ENCODE assay signal across 23 mouse cellular contexts in genomic region chr2:34895503-34896113, GRCm38 (mm10). TPM values are rescaled to one million over a fixed set of nuclear protein-coding genes. Genes with fewer than 3 reads are reported as not detected.
DNase-seq lines count a peak whose midpoint lies in the region; ATAC-seq and TF ChIP-seq lines count a peak whose summit lies in the region.
"Had no signal": no experiment of that assay in that cellular context is flagged by ENCODE, and none has a peak within 500 bp of the region (broad histone marks: within the 10 kb centered on the region; RNA-seq: fewer than 3 reads in every experiment).

No protein-coding gene starts in this region.

- WGBS in midbrain, embryonic 12.5 days = 84% methylated on average over 19 of the region's 19 CpGs
- WGBS in midbrain, embryonic 11.5 days = 79% methylated on average over 19 of the region's 19 CpGs
- 80% methylated on average over 19 of the region's 19 CpGs for WGBS in forebrain, embryonic 11.5 days

- no peak for TF ChIP-seq POLR2A in ES-Bruce4 (IDR thresholded peaks at IDR 0.05; ENCODE audit: insufficient read depth, low read length)

- H3K36me3 ChIP-seq in midbrain, embryonic 12.5 days = no peaks in the 10 kb centered on the region
- no peaks in the 10 kb centered on the region for H3K36me3 ChIP-seq in midbrain, embryonic 11.5 days (ENCODE audit: control insufficient read depth, insufficient read depth, low read length)
- H3K36me3 ChIP-seq in ES-Bruce4 (ENCODE audit: control insufficient read depth, insufficient read depth, low read length, poor library complexity, severe bottlenecking) = no peaks in the 10 kb centered on the region; the same call in 1 of the 2 replicates
- H3K36me3 ChIP-seq in forebrain, embryonic 11.5 days (ENCODE audit: control insufficient read depth, insufficient read depth, low read length) = no peaks in the 10 kb centered on the region
- H3K36me3 ChIP-seq: embryonic facial prominence, embryonic 12.5 days; forebrain, embryonic 12.5 days; G1E had no signal

- peak; percentile 13 to 24 for DNase-seq in cerebellum, postnatal 14 days
- DNase-seq in midbrain, embryonic 11.5 days (ENCODE audit: low spot score, missing footprints) = no peak
- peak; percentile 52 for DNase-seq in ZHBTc4 (ENCODE audit: low read depth, low spot score)
- DNase-seq in urinary bladder, postnatal 4 days (ENCODE audit: low spot score in 2 of 2) = no peak
- DNase-seq in forebrain, embryonic 11.5 days (ENCODE audit: low spot score) = no peak
- DNase-seq: adrenal gland, adult 2 months; adrenal gland, postnatal 10 days; adrenal gland, postnatal 25 days; cerebellum, adult 11-12 months; cerebellum, adult 2 months; cerebellum, adult 9-10 months; cerebellum, postnatal 36 days; embryo, embryonic 11 days had no signal

- no peaks in the 10 kb centered on the region for H3K27me3 ChIP-seq in midbrain, embryonic 12.5 days
- H3K27me3 ChIP-seq in midbrain, embryonic 11.5 days (ENCODE audit: control insufficient read depth, insufficient read depth, low read length) = no peaks in the 10 kb centered on the region
- H3K27me3 ChIP-seq in ES-Bruce4 (ENCODE audit: control insufficient read depth, insufficient read depth, low read length, poor library complexity, severe bottlenecking) = no peaks in the 10 kb centered on the region
- H3K27me3 ChIP-seq in forebrain, embryonic 11.5 days (ENCODE audit: control insufficient read depth, insufficient read depth, low read length) = no peaks in the 10 kb centered on the region
- H3K27me3 ChIP-seq: embryonic facial prominence, embryonic 12.5 days; forebrain, embryonic 12.5 days; Patski had no signal

- no peaks in the 10 kb centered on the region for H3K4me1 ChIP-seq in midbrain, embryonic 12.5 days
- H3K4me1 ChIP-seq in midbrain, embryonic 11.5 days (ENCODE audit: control insufficient read depth, insufficient read depth, low read length) = no peaks in the 10 kb centered on the region
- no peaks in the 10 kb centered on the region for H3K4me1 ChIP-seq in ES-Bruce4 (ENCODE audit: control insufficient read depth, insufficient read depth, low read length)
- H3K4me1 ChIP-seq in forebrain, embryonic 11.5 days (replicated peaks; ENCODE audit: control insufficient read depth, insufficient read depth, low read length) = no peaks in the 10 kb centered on the region
- H3K4me1 ChIP-seq: embryonic facial prominence, embryonic 12.5 days; forebrain, embryonic 12.5 days had no signal

- H3K4me2 ChIP-seq in midbrain, embryonic 12.5 days (replicated peaks) = no peak overlapping the region
- H3K4me2 ChIP-seq in midbrain, embryonic 11.5 days = no peak overlapping the region
- no peak overlapping the region for H3K4me2 ChIP-seq in forebrain, embryonic 11.5 days (ENCODE audit: low read depth, low read length, severe bottlenecking)
- H3K4me2 ChIP-seq: embryonic facial prominence, embryonic 12.5 days; forebrain, embryonic 12.5 days had no signal

- TF ChIP-seq CTCF in ES-Bruce4 (IDR thresholded peaks at IDR 0.05; ENCODE audit: low read depth, low read length) = no peak

- no peak for TF ChIP-seq EP300 in ES-Bruce4 (IDR thresholded peaks at IDR 0.05; ENCODE audit: insufficient read depth, low read depth, low read length)

- no peak for ATAC-seq in cerebellum, adult (ENCODE audit: insufficient number of reproducible peaks, low FRiP score, low TSS enrichment)
- ATAC-seq in midbrain, embryonic 12.5 days (ENCODE audit: low FRiP score, low read depth) = no peak
- no peak for ATAC-seq in midbrain, embryonic 11.5 days (ENCODE audit: low FRiP score)
- no peak for ATAC-seq in forebrain, embryonic 11.5 days (replicated peaks; ENCODE audit: low FRiP score)
- ATAC-seq: forebrain, embryonic 14.5 days; forebrain, embryonic 16.5 days; Patski had no signal

- H3K4me3 ChIP-seq in midbrain, embryonic 12.5 days = no peak overlapping the region
- no peak overlapping the region for H3K4me3 ChIP-seq in midbrain, embryonic 11.5 days (ENCODE audit: low read depth, low read length)
- H3K4me3 ChIP-seq in ES-Bruce4 (ENCODE audit: low read depth, low read length) = peak overlapping the region; percentile 51
- H3K4me3 ChIP-seq in forebrain, embryonic 11.5 days (ENCODE audit: low read depth, low read length) = no peak overlapping the region
- H3K4me3 ChIP-seq: embryonic facial prominence, embryonic 12.5 days; forebrain, embryonic 12.5 days had no signal

- no peak overlapping the region for H3K27ac ChIP-seq in midbrain, embryonic 12.5 days (replicated peaks)
- H3K27ac ChIP-seq in midbrain, embryonic 11.5 days (ENCODE audit: low read depth, low read length) = no peak overlapping the region
- H3K27ac ChIP-seq in ES-Bruce4 (ENCODE audit: insufficient read depth, low read length) = no peak overlapping the region
- no peak overlapping the region for H3K27ac ChIP-seq in forebrain, embryonic 11.5 days (ENCODE audit: low read depth, low read length)
- H3K27ac ChIP-seq: embryonic facial prominence, embryonic 12.5 days; forebrain, embryonic 12.5 days had no signal

- H3K9ac ChIP-seq in midbrain, embryonic 12.5 days (replicated peaks) = 0 out of 2 replicates have a peak overlapping the region, but pooled peaks have one; percentile 37
- no peak overlapping the region for H3K9ac ChIP-seq in midbrain, embryonic 11.5 days (ENCODE audit: low read length)
- 0 out of 2 replicates have a peak overlapping the region, but pooled peaks have one; percentile 3 for H3K9ac ChIP-seq in ES-Bruce4 (ENCODE audit: low read depth, poor library complexity, severe bottlenecking)
- no peak overlapping the region for H3K9ac ChIP-seq in forebrain, embryonic 11.5 days (ENCODE audit: low read length)
- H3K9ac ChIP-seq: embryonic facial prominence, embryonic 12.5 days; forebrain, embryonic 12.5 days had no signal

- H3K9me3 ChIP-seq in midbrain, embryonic 12.5 days = no peaks in the 10 kb centered on the region
- no peaks in the 10 kb centered on the region for H3K9me3 ChIP-seq in midbrain, embryonic 11.5 days (ENCODE audit: control insufficient read depth, low read length)
- no peaks in the 10 kb centered on the region for H3K9me3 ChIP-seq in ES-Bruce4 (replicated peaks; ENCODE audit: control insufficient read depth, insufficient read depth, low read length, poor library complexity, severe bottlenecking)
- no peaks in the 10 kb centered on the region for H3K9me3 ChIP-seq in forebrain, embryonic 11.5 days (ENCODE audit: control insufficient read depth, low read length)
- H3K9me3 ChIP-seq: embryonic facial prominence, embryonic 12.5 days; forebrain, embryonic 12.5 days; G1E had no signal

RNA-seq across cellular contexts. Expression of gene Phf19, which starts 18.2 kb away (rescaled TPM):
- polyA plus RNA-seq in midbrain, embryonic 12.5 days (2016; fragmentation: Nextera tagmentation; extraction: Ambion mirVana) = 2.7 and 4.1 TPM in 2 replicates
- 3.9 and 4.0 TPM in 2 replicates for polyA plus RNA-seq in midbrain, embryonic 11.5 days (2014; fragmentation: Nextera tagmentation; extraction: Ambion mirVana)
- 10.3 and 11.8 TPM in 2 replicates for polyA plus RNA-seq in ES-Bruce4 (2011; ENCODE audit: insufficient read depth, insufficient read length, low read depth, missing spikeins)
- polyA plus RNA-seq in forebrain, embryonic 11.5 days (2014; fragmentation: Nextera tagmentation; extraction: Ambion mirVana) = 4.4 and 6.5 TPM in 2 replicates

RNA-seq across cellular contexts. Expression of gene Psmd5, which starts 20.8 kb away (rescaled TPM):
- 106 and 107 TPM in 2 replicates for polyA plus RNA-seq in midbrain, embryonic 12.5 days (2016; fragmentation: Nextera tagmentation; extraction: Ambion mirVana)
- polyA plus RNA-seq in midbrain, embryonic 11.5 days (2014; fragmentation: Nextera tagmentation; extraction: Ambion mirVana) = 122 and 129 TPM in 2 replicates
- polyA plus RNA-seq in ES-Bruce4 (2011; ENCODE audit: insufficient read depth, insufficient read length, low read depth, missing spikeins) = 63.9 and 77.6 TPM in 2 replicates
- 117 and 127 TPM in 2 replicates for polyA plus RNA-seq in forebrain, embryonic 11.5 days (2014; fragmentation: Nextera tagmentation; extraction: Ambion mirVana)

RNA-seq across cellular contexts. Expression of gene Cutal, which starts 21.4 kb away (rescaled TPM):
- 0.28 TPM in 1 of 2 replicates, not detected in the other for polyA plus RNA-seq in midbrain, embryonic 12.5 days (2016; fragmentation: Nextera tagmentation; extraction: Ambion mirVana)
- 0.05 and 0.11 TPM in 2 replicates for polyA plus RNA-seq in midbrain, embryonic 11.5 days (2014; fragmentation: Nextera tagmentation; extraction: Ambion mirVana)
- 1.9 and 7.4 TPM in 2 replicates for polyA plus RNA-seq in ES-Bruce4 (2011; ENCODE audit: insufficient read depth, insufficient read length, low read depth, missing spikeins)
- polyA plus RNA-seq in forebrain, embryonic 11.5 days (2014; fragmentation: Nextera tagmentation; extraction: Ambion mirVana) = not detected in 2 replicates
- polyA plus RNA-seq: embryonic facial prominence, embryonic 12.5 days; embryonic facial prominence, embryonic 14.5 days; forebrain, embryonic 12.5 days; forebrain, embryonic 16.5 days; G1E had no signal

Comparison
In these comparisons a context has a peak if more than half of its experiments do, and no peak if none do; other contexts are left out.
1. H3K9ac ChIP-seq: peak in midbrain, embryonic 12.5 days (single experiment) and ES-Bruce4 (single experiment); none in midbrain, embryonic 11.5 days (single experiment) and forebrain, embryonic 11.5 days (single experiment).
2. DNase-seq: peak in cerebellum, postnatal 14 days (2 of 2) and ZHBTc4 (single experiment); none in midbrain, embryonic 11.5 days (single experiment), urinary bladder, postnatal 4 days (0 of 2) and forebrain, embryonic 11.5 days (single experiment).